Mouse (Mus musculus): Measurements from ENCODE around the gene Gm49369.

DNA sequence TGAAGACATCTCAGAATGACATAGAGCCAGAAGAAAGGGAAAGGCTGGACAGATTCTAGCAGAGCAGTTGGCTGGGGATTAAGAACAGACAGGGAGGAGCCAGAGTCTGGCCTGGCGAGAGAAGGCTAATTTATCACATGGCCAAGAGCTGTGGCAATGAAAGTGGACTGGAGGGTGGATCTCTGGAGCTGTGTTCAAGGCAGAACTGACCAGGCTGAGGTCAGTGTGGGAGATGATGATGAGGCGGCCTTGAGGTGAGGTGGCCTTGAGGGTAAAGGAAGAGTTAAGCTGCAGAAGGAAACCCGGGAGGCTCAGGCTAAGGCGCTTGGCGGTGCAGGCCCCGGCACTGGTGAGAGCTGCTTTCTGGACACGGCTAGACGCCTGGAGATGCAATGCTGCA is 23.3 kb downstream of the Gm49369 start:
- TF ChIP-seq POLR2A (IDR thresholded peaks at IDR 0.05; ENCODE audit: insufficient read length, low read depth) (no peak), MYOD1 (IDR thresholded peaks at IDR 0.05; ENCODE audit: control insufficient read depth in 1 of 3, insufficient read length in 2 of 3, low read depth in 2 of 3) (no peak)

All from myocyte (in vitro differentiated cells).